8 mouse cellular contexts compared by ENCODE assay signal in genomic region chr5:134742221-134742795, GRCm38 (mm10). TPM values are rescaled to one million over a fixed set of nuclear protein-coding genes. Genes with fewer than 3 reads are reported as not detected.
DNase-seq lines count a peak whose midpoint lies in the region; ATAC-seq and TF ChIP-seq lines count a peak whose summit lies in the region.

No protein-coding gene starts in this region.

- no peaks in the 10 kb centered on the region for H3K27me3 ChIP-seq in hindbrain, postnatal 0 days (ENCODE audit: insufficient read depth, low read length)
- H3K27me3 ChIP-seq in midbrain, embryonic 16.5 days (ENCODE audit: control insufficient read depth, insufficient read depth, low read depth, low read length): no peaks in the 10 kb centered on the region

- no peak overlapping the region; the same call in 1 of the 2 replicates for H3K9ac ChIP-seq in hindbrain, postnatal 0 days (replicated peaks; ENCODE audit: low read length)
- no peak overlapping the region for H3K9ac ChIP-seq in midbrain, embryonic 16.5 days (ENCODE audit: low read depth, low read length)

- H3K9me3 ChIP-seq in hindbrain, postnatal 0 days (ENCODE audit: low read length): no peaks in the 10 kb centered on the region
- no peaks in the 10 kb centered on the region for H3K9me3 ChIP-seq in midbrain, embryonic 16.5 days (replicated peaks; ENCODE audit: control insufficient read depth, low read length, poor library complexity, severe bottlenecking)

- WGBS in hindbrain, postnatal 0 days: 15% methylated on average over 19 of the region's 19 CpGs
- WGBS in midbrain, embryonic 16.5 days: 13% methylated on average over 19 of the region's 19 CpGs

- no peaks in the 10 kb centered on the region for H3K36me3 ChIP-seq in hindbrain, postnatal 0 days (ENCODE audit: insufficient read depth, low read length)
- no peaks in the 10 kb centered on the region for H3K36me3 ChIP-seq in midbrain, embryonic 16.5 days (ENCODE audit: control insufficient read depth, insufficient read depth, low read length)

- no peak overlapping the region for H3K4me2 ChIP-seq in hindbrain, postnatal 0 days (ENCODE audit: low read depth, low read length)
- 0 out of 2 replicates have a peak overlapping the region, but pooled peaks have one; percentile 15 for H3K4me2 ChIP-seq in midbrain, embryonic 16.5 days (ENCODE audit: low read length)

- H3K4me3 ChIP-seq in left cerebral cortex, adult 2 months: no peak overlapping the region
- H3K4me3 ChIP-seq in hindbrain, postnatal 0 days (ENCODE audit: low read length): no peak overlapping the region
- no peak overlapping the region for H3K4me3 ChIP-seq in midbrain, embryonic 16.5 days (ENCODE audit: low read depth, low read length)

- no peak for TF ChIP-seq CTCF in left cerebral cortex, adult 2 months (IDR thresholded peaks at IDR 0.05)
- no peak for TF ChIP-seq CTCF in hindbrain, postnatal 0 days (IDR thresholded peaks at IDR 0.05; ENCODE audit: low read depth)

- intact Hi-C loops in left cerebral cortex, postnatal 4 days (cut with DNase I): loop anchor here (10.0 kb wide), 1 partner anchor 222 kb away; no protein-coding TSS in a partner anchor
- intact Hi-C loops in left cerebral cortex, adult 2 months (cut with DNase I): no loop called here

- ATAC-seq in hindbrain, postnatal 0 days: no peak
- ATAC-seq in midbrain, embryonic 16.5 days: no peak

- H3K27ac ChIP-seq in left cerebral cortex, adult 2 months: no peak overlapping the region
- no peak overlapping the region for H3K27ac ChIP-seq in hindbrain, postnatal 0 days
- H3K27ac ChIP-seq in midbrain, embryonic 16.5 days (ENCODE audit: low read length): no peak overlapping the region

- DNase-seq in left cerebral cortex, postnatal 4 days: peak; percentile 21
- no peak for DNase-seq in left cerebral cortex, adult 2 months (ENCODE audit: extremely low spot score in 1 of 2, low spot score in 2 of 2)
- DNase-seq in embryo, embryonic 9.5 days (ENCODE audit: extremely low spot score): peak; percentile 17
- peak; percentile 28 for DNase-seq in hindbrain, postnatal 0 days (ENCODE audit: low spot score)
- no peak for DNase-seq in adrenal gland, postnatal 10 days
- DNase-seq in frontal cortex, postnatal 10 days (ENCODE audit: low spot score in 2 of 2): no peak
- no peak for DNase-seq in layer of hippocampus, postnatal 10 days (ENCODE audit: low spot score in 2 of 2)

- H3K4me1 ChIP-seq in hindbrain, postnatal 0 days (ENCODE audit: insufficient read depth, low read length): 0 out of 2 replicates have a peak, but pooled peaks cover 4% of the 10 kb centered on the region
- H3K4me1 ChIP-seq in midbrain, embryonic 16.5 days (ENCODE audit: control insufficient read depth, insufficient read depth, low read length): peaks cover 14% of the 10 kb centered on the region

RNA-seq across cellular contexts. Expression of gene Eln, which starts 4.8 kb away (rescaled TPM):
- 10 to 100 TPM; 44.9 to 47.6 TPM for total RNA-seq in left cerebral cortex, postnatal 4 days (2021)
- 10 to 100 TPM; 11.3 to 11.7 TPM for total RNA-seq in left cerebral cortex, adult 2 months (2021)
- 31.8 and 43.3 TPM in 2 replicates for total RNA-seq in hindbrain, postnatal 0 days (2014; rRNA removed)
- polyA plus RNA-seq in hindbrain, postnatal 0 days (2015; fragmentation: Nextera tagmentation; extraction: Ambion mirVana): 30.4 and 47.4 TPM in 2 replicates
- 10.0 and 12.1 TPM in 2 replicates for polyA plus RNA-seq in midbrain, embryonic 16.5 days (2015; fragmentation: Nextera tagmentation; extraction: Ambion mirVana)
- total RNA-seq in adrenal gland, postnatal 10 days (2021): 1,000 to 10,000 TPM in 1 of 2 experiments, 100 to 1,000 TPM in 1; 255 to 1,124 TPM
- 10 to 100 TPM; 94.0 to 99.5 TPM for total RNA-seq in layer of hippocampus, postnatal 10 days (2021)

RNA-seq across cellular contexts. Expression of gene Limk1, which starts 53.9 kb away (rescaled TPM):
- total RNA-seq in left cerebral cortex, postnatal 4 days (2021): 10 to 100 TPM; 68.6 to 74.2 TPM
- 10 to 100 TPM; 59.8 to 65.4 TPM for total RNA-seq in left cerebral cortex, adult 2 months (2021)
- total RNA-seq in hindbrain, postnatal 0 days (2014; rRNA removed): 89.7 and 90.6 TPM in 2 replicates
- polyA plus RNA-seq in hindbrain, postnatal 0 days (2015; fragmentation: Nextera tagmentation; extraction: Ambion mirVana): 19.7 and 20.4 TPM in 2 replicates
- polyA plus RNA-seq in midbrain, embryonic 16.5 days (2015; fragmentation: Nextera tagmentation; extraction: Ambion mirVana): 17.8 and 20.1 TPM in 2 replicates
- total RNA-seq in adrenal gland, postnatal 10 days (2021): 10 to 100 TPM; 17.9 to 20.5 TPM
- total RNA-seq in layer of hippocampus, postnatal 10 days (2021): 10 to 100 TPM; 59.1 to 67.5 TPM

Comparison
In these comparisons a context has a peak if more than half of its experiments do, and no peak if none do; other contexts are left out.
1. DNase-seq: peak in left cerebral cortex, postnatal 4 days (single experiment), embryo, embryonic 9.5 days (single experiment) and hindbrain, postnatal 0 days (single experiment); none in left cerebral cortex, adult 2 months (0 of 2), adrenal gland, postnatal 10 days (single experiment), frontal cortex, postnatal 10 days (0 of 2) and layer of hippocampus, postnatal 10 days (0 of 2).